Comparison of ENCODE assay signal across 8 mouse cellular contexts in genomic region chr3:88575540-88575939, GRCm38 (mm10). TPM values are rescaled to one million over a fixed set of nuclear protein-coding genes. Genes with fewer than 3 reads are reported as not detected.
DNase-seq lines count a peak whose midpoint lies in the region; ATAC-seq and TF ChIP-seq lines count a peak whose summit lies in the region.

Gene Ssr2, plus strand, starts transcription at chr3:88575876.

- ATAC-seq in lung, embryonic 15.5 days (ENCODE audit: borderline replicate concordance, extremely low read depth, low FRiP score, low TSS enrichment) = no peak
- ATAC-seq in heart, embryonic 12.5 days (ENCODE audit: insufficient number of reproducible peaks, low FRiP score) = no peak
- no peak for ATAC-seq in monocyte, adult 5-6 weeks (replicated peaks; ENCODE audit: insufficient number of reproducible peaks, low FRiP score, low TSS enrichment, poor library complexity, severe bottlenecking)

- H3K4me3 ChIP-seq in lung, embryonic 15.5 days = no peak within 1 kb of the TSS
- no peak within 1 kb of the TSS for H3K4me3 ChIP-seq in cortical plate, adult 2 months (ENCODE audit: insufficient read depth, low read length)
- H3K4me3 ChIP-seq in heart, embryonic 12.5 days = no peak within 1 kb of the TSS

- H3K27ac ChIP-seq in lung, embryonic 15.5 days = no peak within 1 kb of the TSS
- H3K27ac ChIP-seq in cortical plate, adult 2 months (ENCODE audit: insufficient read depth, low read length) = no peak within 1 kb of the TSS
- no peak within 1 kb of the TSS for H3K27ac ChIP-seq in heart, embryonic 12.5 days (ENCODE audit: poor library complexity, severe bottlenecking)

- no peaks in the 10 kb centered on the region; the same call in 1 of the 2 replicates for H3K36me3 ChIP-seq in lung, embryonic 15.5 days
- H3K36me3 ChIP-seq in heart, embryonic 12.5 days = peaks cover under 1% of the 10 kb centered on the region; the same call in 1 of the 2 replicates

- H3K27me3 ChIP-seq in lung, embryonic 15.5 days = no peaks in the 10 kb centered on the region
- no peaks in the 10 kb centered on the region for H3K27me3 ChIP-seq in heart, embryonic 12.5 days (replicated peaks)

- TF ChIP-seq CTCF in cortical plate, adult 2 months (IDR thresholded peaks at IDR 0.05; ENCODE audit: extremely low read depth, insufficient read depth, low read length) = no peak

- no peaks in the 10 kb centered on the region for H3K9me3 ChIP-seq in lung, embryonic 15.5 days
- no peaks in the 10 kb centered on the region for H3K9me3 ChIP-seq in heart, embryonic 12.5 days (replicated peaks)

- H3K4me1 ChIP-seq in lung, embryonic 15.5 days = peaks cover 6% of the 10 kb centered on the region
- H3K4me1 ChIP-seq in cortical plate, adult 2 months (ENCODE audit: control insufficient read depth, insufficient read depth, low read length) = peaks cover 3% of the 10 kb centered on the region; the same call in 1 of the 2 replicates
- peaks cover 10% of the 10 kb centered on the region for H3K4me1 ChIP-seq in heart, embryonic 12.5 days (replicated peaks)

- intact Hi-C loops in left cerebral cortex, postnatal 10 days (cut with DNase I) = no loop called here

- no peak within 1 kb of the TSS for H3K4me2 ChIP-seq in lung, embryonic 15.5 days
- H3K4me2 ChIP-seq in heart, embryonic 12.5 days = no peak within 1 kb of the TSS

- no peak for DNase-seq in lung, postnatal 25 days (ENCODE audit: low spot score)
- no peak for DNase-seq in left cerebral cortex, postnatal 10 days (ENCODE audit: extremely low spot score in 1 of 2, low spot score in 2 of 2)
- no peak for DNase-seq in ovary, postnatal 14 days (ENCODE audit: low spot score)
- no peak for DNase-seq in cerebellum, adult 8-10 months

- TF ChIP-seq POLR2A in cortical plate, adult 2 months (IDR thresholded peaks at IDR 0.05; ENCODE audit: extremely low read depth, insufficient read depth, low read length) = no peak

- H3K9ac ChIP-seq in lung, embryonic 15.5 days = no peak within 1 kb of the TSS
- no peak within 1 kb of the TSS for H3K9ac ChIP-seq in heart, embryonic 12.5 days

- WGBS in lung, embryonic 15.5 days = 80% methylated on average over 3 of the region's 3 CpGs
- 79% methylated on average over 3 of the region's 3 CpGs for WGBS in heart, embryonic 12.5 days

RNA-seq across cellular contexts. Expression of gene Ssr2, which starts in this region (rescaled TPM):
- 290 and 301 TPM in 2 replicates for polyA plus RNA-seq in lung, embryonic 15.5 days (2015; fragmentation: Nextera tagmentation; extraction: Ambion mirVana)
- 120 and 126 TPM in 2 replicates for polyA plus RNA-seq in cortical plate, adult 2 months (2012; rRNA removed)
- 181 and 185 TPM in 2 replicates for polyA plus RNA-seq in heart, embryonic 12.5 days (2016; fragmentation: Nextera tagmentation; extraction: Ambion mirVana)
- total RNA-seq in left cerebral cortex, postnatal 10 days (2021) = 100 to 1,000 TPM; 127 to 128 TPM
- 23.2 to 70.0 TPM (median 35.5 TPM) in 3 replicates for total RNA-seq in monocyte, adult 5-6 weeks (2017)
